Mouse (Mus musculus): Measurements from ENCODE around the gene Hdhd3.

GRCm38 (mm10) chr4:62479937-62480708 is 23.1 kb downstream of the Hdhd3 start, which contains the start of gene Bspry:
- TF ChIP-seq USF1 (IDR thresholded peaks at IDR 0.05; ENCODE audit: low read depth), result no peak
- no peak for TF ChIP-seq POLR2A (IDR thresholded peaks at IDR 0.05; ENCODE audit: insufficient read length, low read depth)
- no peak for TF ChIP-seq MAX (IDR thresholded peaks at IDR 0.05; ENCODE audit: low read depth)

Data from myocyte (in vitro differentiated cells).